Comparison of ENCODE assay signal across 10 mouse cellular contexts in genomic region chr19:16285051-16286028, GRCm38 (mm10).
DNase-seq lines count a peak whose midpoint lies in the region; ATAC-seq and TF ChIP-seq lines count a peak whose summit lies in the region.
"Had no signal": no experiment of that assay in that cellular context is flagged by ENCODE, and none has a peak within 500 bp of the region (broad histone marks: within the 10 kb centered on the region; RNA-seq: fewer than 3 reads in every experiment).

No protein-coding gene starts in this region.

- no peak overlapping the region for H3K4me2 ChIP-seq in liver, embryonic 16.5 days (ENCODE audit: low read depth, low read length)

- no peaks in the 10 kb centered on the region for H3K27me3 ChIP-seq in liver, embryonic 16.5 days (ENCODE audit: control insufficient read depth, insufficient read depth, low read depth, low read length)

- H3K9ac ChIP-seq in liver, embryonic 16.5 days (ENCODE audit: low read depth, low read length), result no peak overlapping the region

- DNase-seq in gastrocnemius, adult 2 months, result no peak
- no peak for DNase-seq in gastrocnemius, adult 18-20 months (ENCODE audit: low spot score)
- peak; percentile 25 for DNase-seq in layer of hippocampus, adult 9-11 months
- DNase-seq in layer of hippocampus, adult 11-12 months (ENCODE audit: low spot score), result no peak
- DNase-seq in cerebellum, adult 11-12 months, result peak; percentile 79
- DNase-seq in urinary bladder, postnatal 36 days (ENCODE audit: low spot score in 2 of 2), result no peak
- DNase-seq in B cell, adult 2 months, result no peak
- DNase-seq: gastrocnemius, postnatal 25 days; lung, postnatal 14 days had no signal

- no peaks in the 10 kb centered on the region for H3K36me3 ChIP-seq in liver, embryonic 16.5 days (ENCODE audit: control insufficient read depth, insufficient read depth)

- H3K27ac ChIP-seq in gastrocnemius, adult 2 months, result peak overlapping the region; percentile 73
- 0 out of 2 replicates have a peak overlapping the region, but pooled peaks have one; percentile 23 for H3K27ac ChIP-seq in liver, embryonic 16.5 days (ENCODE audit: low read length)

- H3K4me3 ChIP-seq in gastrocnemius, adult 2 months, result no peak overlapping the region
- no peak overlapping the region for H3K4me3 ChIP-seq in liver, embryonic 16.5 days (ENCODE audit: low read depth, low read length)

- ATAC-seq in liver, embryonic 16.5 days (ENCODE audit: low read depth), result no peak

- H3K4me1 ChIP-seq in liver, embryonic 16.5 days (ENCODE audit: control insufficient read depth, low read depth, low read length), result peaks cover 8% of the 10 kb centered on the region

- intact Hi-C loops in gastrocnemius, adult 2 months (cut with DNase I), result no loop called here

- 62% methylated on average over 11 of the region's 11 CpGs for WGBS in liver, embryonic 16.5 days (ENCODE audit: insufficient replicate concordance)

- H3K9me3 ChIP-seq in liver, embryonic 16.5 days (replicated peaks; ENCODE audit: control insufficient read depth, low read length), result no peaks in the 10 kb centered on the region

- TF ChIP-seq CTCF in gastrocnemius, adult 2 months (IDR thresholded peaks at IDR 0.05), result no peak

Comparison
In these comparisons a context has a peak if more than half of its experiments do, and no peak if none do; other contexts are left out.
1. DNase-seq: peak in layer of hippocampus, adult 9-11 months (single experiment) and cerebellum, adult 11-12 months (single experiment); none in gastrocnemius, adult 2 months (single experiment), gastrocnemius, adult 18-20 months (single experiment), layer of hippocampus, adult 11-12 months (single experiment), urinary bladder, postnatal 36 days (0 of 2) and B cell, adult 2 months (0 of 2).